Mouse (Mus musculus) heart, adult 9 months (tissue): ENCODE measurements around the gene Ntm.

Experiments
- DNase-seq, 2 experiments: peaks; one replicate each; pipeline ENCODE4 v3.0.0; 2022; ENCODE audit warnings: low spot score in 2 of 2

Gene Ntm

GRCm38 (mm10) chr9:29479051-29479450 is 483.9 kb downstream of the Ntm start:
- no peak for DNase-seq

GRCm38 (mm10) chr9:29477219-29477618 is 485.7 kb downstream of the Ntm start:
- DNase-seq: no peak

GRCm38 (mm10) chr9:29473418-29473817 is 489.5 kb downstream of the Ntm start:
- no peak for DNase-seq

- no peak for DNase-seq
These were observed 490.7 kb downstream of the Ntm start for GRCm38 (mm10) chr9:29472226-29472625.

GRCm38 (mm10) chr9:29464756-29465155 is 498.2 kb downstream of the Ntm start:
- DNase-seq: no peak

GRCm38 (mm10) chr9:29462970-29463593 is 499.9 kb downstream of the Ntm start:
- no peak for DNase-seq

- peak in 1 of 2 experiments; percentile 34 for DNase-seq
These were observed 504.9 kb downstream of the Ntm start for GRCm38 (mm10) chr9:29457976-29458572.

GRCm38 (mm10) chr9:29456014-29456413 is 506.9 kb downstream of the Ntm start:
- no peak for DNase-seq

GRCm38 (mm10) chr9:29451232-29451631 is 511.7 kb downstream of the Ntm start:
- DNase-seq: no peak

- no peak for DNase-seq
These were observed 518.9 kb downstream of the Ntm start for GRCm38 (mm10) chr9:29444001-29444400.

GRCm38 (mm10) chr9:29439401-29439800 is 523.5 kb downstream of the Ntm start:
- DNase-seq: no peak

- no peak for DNase-seq
These were observed 528.3 kb downstream of the Ntm start for GRCm38 (mm10) chr9:29434611-29435010.

- no peak for DNase-seq
These were observed 529.0 kb downstream of the Ntm start for GRCm38 (mm10) chr9:29433910-29434309.

- no peak for DNase-seq
These were observed 529.8 kb downstream of the Ntm start for GRCm38 (mm10) chr9:29433156-29433555.

- no peak for DNase-seq
These were observed 531.4 kb downstream of the Ntm start for GRCm38 (mm10) chr9:29431590-29431989.

GRCm38 (mm10) chr9:29430189-29430588 is 532.8 kb downstream of the Ntm start:
- DNase-seq: peak in 1 of 2 experiments; percentile 5

GRCm38 (mm10) chr9:29428322-29428721 is 534.6 kb downstream of the Ntm start:
- peak; percentile 5 to 10 for DNase-seq

- no peak for DNase-seq
These were observed 536.7 kb downstream of the Ntm start for GRCm38 (mm10) chr9:29426261-29426660.

GRCm38 (mm10) chr9:29415578-29415977 is 547.4 kb downstream of the Ntm start:
- no peak for DNase-seq

GRCm38 (mm10) chr9:29413126-29413525 is 549.8 kb downstream of the Ntm start:
- DNase-seq: no peak

- DNase-seq: no peak
These were observed 550.7 kb downstream of the Ntm start for GRCm38 (mm10) chr9:29412181-29412771.

- no peak for DNase-seq
These were observed 551.3 kb downstream of the Ntm start for GRCm38 (mm10) chr9:29411408-29412180.
